Mouse (Mus musculus) CH12.LX (cell line): ENCODE data around the gene Cxcl12. TPM values are rescaled to one million over a fixed set of nuclear protein-coding genes. Genes with fewer than 3 reads are reported as not detected.

Experiments
- DNase-seq: peaks from one replicate; pipeline ENCODE4 v3.0.0-alpha.2; 2013; ENCODE audit errors: extremely low read depth
- H3K27ac ChIP-seq: 2 replicates; pipeline ENCODE4 v1.5.1; 2012; ENCODE audit warnings: low read depth, mild to moderate bottlenecking, control low read depth, moderate library complexity; ENCODE audit not compliant: insufficient read depth
- H3K27me3 ChIP-seq: replicated peaks from 2 replicates; pipeline ENCODE3; 2012; ENCODE audit warnings: inconsistent platforms
- H3K36me3 ChIP-seq, 2 experiments: replicated peaks in 1 of 2; 2 replicates each; pipeline versions ENCODE3 to v1.6.1; 2012; ENCODE audit warnings: inconsistent platforms in 1 of 2, low read length in 1 of 2, mild to moderate bottlenecking in 1 of 2, mixed read lengths in 1 of 2, moderate library complexity in 1 of 2; ENCODE audit not compliant: control insufficient read depth in 1 of 2, insufficient read depth in 1 of 2
- H3K4me1 ChIP-seq, 2 experiments: 2 replicates each; pipeline ENCODE4 v1.6.1; 2012; ENCODE audit warnings: inconsistent platforms in 1 of 2, moderate library complexity in 1 of 2; ENCODE audit not compliant: insufficient read depth in 2 of 2, control insufficient read depth in 1 of 2
- H3K4me2 ChIP-seq: 2 replicates; pipeline ENCODE4 v1.6.1; 2012; ENCODE audit warnings: low read depth, mild to moderate bottlenecking, control low read depth; ENCODE audit not compliant: poor library complexity, insufficient read depth, severe bottlenecking
- H3K4me3 ChIP-seq, 3 experiments: fragments of 150-350 bp in 1 of 3; sonication (generic) in 1 of 3; replicated peaks in 1 of 3; 2 replicates each; pipeline versions ENCODE3 to v1.5.1; 2011 to 2012; ENCODE audit warnings: low read depth in 2 of 3, low read length in 2 of 3, mild to moderate bottlenecking in 2 of 3, moderate library complexity in 2 of 3, control low read depth in 1 of 3, improper control_type of control experiment in 1 of 3, inconsistent platforms in 1 of 3, mixed read lengths in 1 of 3; ENCODE audit not compliant: poor library complexity in 1 of 3
- H3K79me2 ChIP-seq: replicated peaks from 2 replicates; pipeline ENCODE4 v1.6.1; 2012; ENCODE audit warnings: mild to moderate bottlenecking, moderate library complexity; ENCODE audit not compliant: control insufficient read depth, poor library complexity, insufficient read depth, severe bottlenecking; ENCODE audit errors: extremely low read depth
- H3K9ac ChIP-seq: 2 replicates; pipeline ENCODE4 v1.6.1; 2012; ENCODE audit warnings: low read depth, mild to moderate bottlenecking, control low read depth, moderate library complexity; ENCODE audit not compliant: insufficient read depth
- H3K9me3 ChIP-seq: replicated peaks from 2 replicates; pipeline ENCODE3; 2012; ENCODE audit warnings: low read length, inconsistent platforms, mixed read lengths
- CHD2 ChIP-seq: IDR thresholded peaks from 2 replicates; pipeline ENCODE4 v1.6.1; 2011; ENCODE audit warnings: low read length, improper control_type of control experiment
- ELF1 ChIP-seq: IDR thresholded peaks from 2 replicates; pipeline ENCODE4 v1.6.1; 2014; ENCODE audit warnings: low read depth, mild to moderate bottlenecking, inconsistent platforms, low read length, improper control_type of control experiment
- EP300 ChIP-seq: IDR thresholded peaks from 2 replicates; pipeline ENCODE4 v1.6.1; 2011; ENCODE audit warnings: low read length, improper control_type of control experiment
- GABPA ChIP-seq: IDR thresholded peaks from 2 replicates; pipeline ENCODE4 v1.6.1; 2012; ENCODE audit warnings: low read depth, low read length, improper control_type of control experiment, inconsistent platforms; ENCODE audit not compliant: insufficient replicate concordance
- HCFC1 ChIP-seq: IDR thresholded peaks from 2 replicates; pipeline ENCODE4 v1.6.1; 2012; ENCODE audit warnings: low read depth, mild to moderate bottlenecking, inconsistent platforms, low read length, improper control_type of control experiment
- KAT2A ChIP-seq: IDR thresholded peaks from 2 replicates; pipeline ENCODE4 v1.6.1; 2012; ENCODE audit warnings: low read length, improper control_type of control experiment, inconsistent platforms; ENCODE audit not compliant: insufficient replicate concordance
- MAZ ChIP-seq: IDR thresholded peaks from 2 replicates; pipeline ENCODE4 v1.6.1; 2012; ENCODE audit warnings: low read depth, mild to moderate bottlenecking, inconsistent platforms, low read length, improper control_type of control experiment, moderate library complexity
- MYC ChIP-seq: IDR thresholded peaks from 2 replicates; pipeline ENCODE4 v1.6.1; 2011; ENCODE audit warnings: low read depth, mild to moderate bottlenecking, improper control_type of control experiment, low read length
- RCOR1 ChIP-seq: conservative IDR thresholded peaks from 2 replicates; pipeline ENCODE4 v1.6.1; 2012; ENCODE audit warnings: low read depth, mild to moderate bottlenecking, inconsistent platforms, low read length, improper control_type of control experiment
- TBP ChIP-seq: conservative IDR thresholded peaks from 2 replicates; pipeline ENCODE4 v1.6.1; 2011; ENCODE audit warnings: low read depth, low read length, improper control_type of control experiment
- UBTF ChIP-seq: IDR thresholded peaks from 2 replicates; pipeline ENCODE4 v1.6.1; 2012; ENCODE audit warnings: low read depth, mild to moderate bottlenecking, inconsistent platforms, low read length, improper control_type of control experiment, moderate library complexity
- ZC3H11A ChIP-seq: IDR thresholded peaks from 2 replicates; pipeline ENCODE4 v1.6.1; 2012; ENCODE audit warnings: low read depth, mild to moderate bottlenecking, inconsistent platforms, low read length, improper control_type of control experiment
- dilution Hi-C: fragments of 300-500 bp; cut with MboI; formaldehyde crosslinking; loops from 2 replicates; pipeline ENCODE4 v1.14.3; 2020; ENCODE audit warnings: low sequenced_read_pairs; ENCODE audit not compliant: extremely low pct_unique_long_range_greater_than_20kb, extremely low pct_ligation_motif_present
- in situ Hi-C: fragments of 300-500 bp; cut with MboI; formaldehyde crosslinking; loops from 3 replicates; pipeline ENCODE4 v1.14.3; 2019; ENCODE audit warnings: low sequenced_read_pairs, low pct_ligation_motif_present, low pct_unique_long_range_greater_than_20kb, mixed read lengths
- polyA plus RNA-seq: library from polyadenylated mRNA; unstranded; fragments of >175 nt; gene quantifications from 2 replicates; pipeline ENCODE4 v1.2.1, GENCODE M21; 2012; ENCODE audit warnings: low read depth; ENCODE audit not compliant: insufficient read length
- total RNA-seq, 2 experiments: library from RNA; depleted of rRNA; stranded (reverse); fragments of 300-350 nt in 1 of 2; fragments of >200 nt in 1 of 2; gene quantifications; 2 replicates each; pipeline ENCODE4 v1.2.3; 2012 to 2014

Cxcl12 gene
- total and polyA plus RNA-seq, 3 experiments = not detected

DNA sequence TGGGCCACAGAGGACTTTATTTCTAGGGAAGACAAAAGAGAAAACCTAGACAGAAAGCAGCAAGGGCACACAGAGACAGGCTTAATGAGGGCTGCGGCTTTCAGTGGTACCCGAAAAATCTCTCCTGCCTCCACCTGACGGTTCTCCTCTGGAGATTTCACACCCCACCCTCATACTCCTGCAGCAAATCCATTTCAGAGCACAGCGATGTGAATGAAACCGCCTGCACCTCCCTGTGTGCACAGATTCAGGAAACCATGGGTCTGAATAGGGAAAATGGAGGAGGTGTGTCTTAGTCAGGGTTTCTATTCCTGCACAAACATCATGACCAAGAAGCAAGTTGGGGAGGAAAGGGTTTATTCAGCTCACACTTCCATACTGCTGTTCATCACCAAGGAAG lies 46.2 kb downstream of the Cxcl12 start:
- H3K4me1 ChIP-seq = peaks cover 0 to 6% of the 10 kb centered on the region in 2 experiments; a peak in 2 of 4 replicates
- no peaks in the 10 kb centered on the region for H3K9me3 ChIP-seq
- in situ Hi-C loops = no loop called here
- no peak overlapping the region for H3K27ac ChIP-seq
- dilution Hi-C loops = no loop called here
- TF ChIP-seq GABPA (no peak), CHD2 (no peak), RCOR1 (no peak), UBTF (no peak), KAT2A (no peak), ZC3H11A (no peak), TBP (no peak)
- H3K27me3 ChIP-seq = no peaks in the 10 kb centered on the region
- no peak overlapping the region for H3K9ac ChIP-seq
- DNase-seq = no peak
- no peaks in the 10 kb centered on the region for H3K36me3 ChIP-seq
- no peaks in the 10 kb centered on the region for H3K79me2 ChIP-seq
- H3K4me2 ChIP-seq = no peak overlapping the region
- no peak overlapping the region for H3K4me3 ChIP-seq

DNA sequence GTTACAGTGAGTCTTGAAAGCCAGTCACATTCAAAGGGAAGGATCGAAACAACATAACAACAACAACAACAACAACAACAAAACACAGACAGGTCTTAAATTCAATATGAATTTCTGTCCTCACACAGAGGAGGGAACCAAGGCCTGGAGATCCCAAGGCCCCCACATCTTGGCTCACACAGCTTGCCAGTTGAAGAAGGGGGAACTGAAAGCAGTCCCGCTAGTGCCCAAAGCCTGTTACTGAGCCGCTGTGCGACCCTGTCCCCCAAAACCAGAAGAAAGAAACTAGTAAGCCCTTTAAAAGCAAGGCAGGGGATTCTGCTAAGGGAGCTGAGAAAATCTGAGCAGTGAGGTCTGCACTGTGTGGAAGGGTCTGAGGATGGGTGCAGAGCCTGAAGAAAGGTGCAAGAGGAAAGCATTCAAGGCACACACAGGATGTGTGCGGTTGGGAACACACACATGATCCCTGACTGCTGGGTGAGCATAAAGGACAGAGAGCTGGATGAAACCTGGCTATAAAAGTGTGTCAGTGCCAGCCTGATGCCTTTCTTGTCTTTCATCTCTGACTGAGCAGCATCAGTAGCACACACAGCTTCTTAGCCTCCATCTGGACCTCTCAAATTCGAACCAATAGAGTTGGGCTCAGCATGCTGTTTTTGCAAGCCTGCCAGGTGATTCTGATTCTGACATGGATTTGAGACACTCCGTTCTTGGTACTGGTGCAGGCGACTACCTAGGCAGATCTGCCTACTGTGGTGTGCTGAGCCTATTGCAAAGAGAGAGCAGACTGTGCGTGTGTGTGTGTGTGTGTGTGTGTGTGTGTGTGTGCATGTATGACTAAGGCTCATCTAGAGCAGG lies 50.3 kb downstream of the Cxcl12 start:
- H3K79me2 ChIP-seq = no peaks in the 10 kb centered on the region
- H3K9ac ChIP-seq = no peak overlapping the region
- no peak overlapping the region for H3K4me3 ChIP-seq
- DNase-seq = no peak
- TF ChIP-seq EP300 = no peak
- no peak overlapping the region for H3K4me2 ChIP-seq
- H3K27ac ChIP-seq = no peak overlapping the region
- no peaks in the 10 kb centered on the region for H3K36me3 ChIP-seq
- H3K4me1 ChIP-seq = peaks cover 0 to 6% of the 10 kb centered on the region in 2 experiments; a peak in 2 of 4 replicates
- in situ Hi-C loops (no loop called here), dilution Hi-C loops (no loop called here)
- H3K27me3 ChIP-seq = no peaks in the 10 kb centered on the region
- H3K9me3 ChIP-seq = no peaks in the 10 kb centered on the region

DNA sequence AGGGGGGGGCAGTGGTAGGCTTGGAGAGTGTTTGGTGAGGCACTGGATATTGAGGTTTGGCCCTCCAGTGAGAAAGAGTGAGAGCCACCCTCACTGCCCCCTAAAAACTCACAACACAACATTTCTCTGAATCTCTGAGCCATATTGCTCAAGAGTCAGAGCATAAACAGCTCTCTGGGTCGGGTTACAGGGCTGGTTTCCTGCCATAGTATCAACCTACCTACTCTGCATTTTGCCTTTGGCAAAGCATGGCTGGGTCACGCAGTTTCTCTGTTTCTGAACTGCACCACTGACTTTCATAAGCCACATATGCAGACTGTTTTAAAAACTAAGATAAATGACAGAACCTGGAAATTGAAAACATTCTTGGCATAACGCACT lies 51.0 kb downstream of the Cxcl12 start:
- in situ Hi-C loops (no loop called here), dilution Hi-C loops (no loop called here)
- Histone ChIP-seq H3K27ac (no peak overlapping the region), H3K27me3 (no peaks in the 10 kb centered on the region), H3K9ac (no peak overlapping the region), H3K4me3 (no peak overlapping the region), H3K36me3 (no peaks in the 10 kb centered on the region), H3K4me1 (peaks cover 0 to 6% of the 10 kb centered on the region in 2 experiments; a peak in 2 of 4 replicates), H3K79me2 (no peaks in the 10 kb centered on the region), H3K9me3 (no peaks in the 10 kb centered on the region), H3K4me2 (no peak overlapping the region)
- DNase-seq = no peak
- TF ChIP-seq MYC (no peak), ELF1 (no peak), HCFC1 (no peak), MAZ (no peak)
